ENCODE assay signal across 14 mouse cellular contexts in the genomic region with DNA sequence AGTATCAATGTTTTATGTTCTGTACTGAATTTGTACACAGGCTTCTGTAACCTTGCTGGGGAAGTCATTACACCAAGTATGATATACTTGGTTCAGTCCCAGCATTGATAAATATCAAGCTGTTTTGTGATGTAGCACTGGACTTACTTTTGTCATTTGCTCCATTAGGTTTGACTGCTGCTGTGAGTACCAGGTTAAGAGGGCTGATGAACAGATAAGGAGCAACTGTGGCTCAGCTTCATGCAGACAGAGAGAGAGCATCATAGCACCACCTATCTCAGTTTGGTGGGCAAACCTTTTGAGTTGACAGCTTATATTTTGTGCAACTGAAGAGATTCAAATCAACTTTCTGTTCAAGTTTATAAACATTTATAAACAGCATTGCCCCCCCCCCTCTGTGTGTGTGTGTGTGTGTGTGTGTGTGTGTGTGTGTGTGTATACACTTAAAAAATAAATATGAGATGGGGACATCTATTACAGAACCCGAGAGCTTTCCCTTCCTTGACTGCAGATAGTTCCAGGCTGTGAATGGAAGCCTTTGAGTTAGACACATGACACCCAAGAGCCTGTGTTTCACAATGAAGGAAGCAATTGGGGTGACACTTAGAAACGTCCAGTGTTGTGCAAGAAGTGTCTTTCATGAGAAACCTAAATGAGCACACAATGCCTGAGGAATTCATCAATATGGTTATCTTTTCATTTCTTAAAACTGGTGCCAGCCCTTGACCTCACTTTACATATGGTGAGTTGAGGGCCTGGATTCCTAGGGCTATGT.
"Had no signal": no experiment of that assay in that cellular context is flagged by ENCODE, and none has a peak within 500 bp of the region (broad histone marks: within the 10 kb centered on the region; RNA-seq: fewer than 3 reads in every experiment).

No protein-coding gene starts in this region.

- H3K27me3 ChIP-seq: limb, embryonic 15.5 days; liver, embryonic 12.5 days; midbrain, embryonic 15.5 days; neural tube, embryonic 12.5 days had no signal

- ATAC-seq: liver, embryonic 12.5 days; midbrain, embryonic 15.5 days had no signal

- H3K4me2 ChIP-seq: limb, embryonic 15.5 days; liver, embryonic 12.5 days; lung, embryonic 14.5 days; midbrain, embryonic 11.5 days; midbrain, embryonic 15.5 days; neural tube, embryonic 12.5 days had no signal

- H3K4me3 ChIP-seq: limb, embryonic 15.5 days; liver, embryonic 12.5 days; midbrain, embryonic 15.5 days; neural tube, embryonic 12.5 days had no signal

- H3K36me3 ChIP-seq: limb, embryonic 15.5 days; liver, embryonic 12.5 days; midbrain, embryonic 15.5 days; neural tube, embryonic 12.5 days had no signal

- DNase-seq: kidney, adult 18-20 months; kidney, postnatal 25 days; lung, embryonic 14.5 days; lung, postnatal 10 days; right cerebral cortex, adult 18-20 months; right cerebral cortex, postnatal 4 days; spleen, adult 18-20 months; thymus, adult 18-20 months; thymus, postnatal 36 days had no signal

- H3K9ac ChIP-seq: limb, embryonic 15.5 days; liver, embryonic 12.5 days; lung, embryonic 14.5 days; midbrain, embryonic 15.5 days; neural tube, embryonic 12.5 days had no signal

- H3K27ac ChIP-seq: limb, embryonic 15.5 days; liver, embryonic 12.5 days; midbrain, embryonic 15.5 days; neural tube, embryonic 12.5 days had no signal

- H3K9me3 ChIP-seq: limb, embryonic 15.5 days; liver, embryonic 12.5 days; midbrain, embryonic 15.5 days; neural tube, embryonic 12.5 days had no signal

- H3K4me1 ChIP-seq: limb, embryonic 15.5 days; liver, embryonic 12.5 days; midbrain, embryonic 15.5 days; neural tube, embryonic 12.5 days had no signal
